Mouse (Mus musculus) midbrain, embryonic 12.5 days (tissue): ENCODE measurements at regions not wholly inside any gene's neighbourhood (a gene's known extent, or its start where the extent isn't known, plus 50 kb on each side); places are given as distances from the start of the nearest gene placed in this dataset.
A peak's percentile ranks its signal among the peaks of the same experiment; 100 is the strongest.

Experiments
- ATAC-seq: fragments of 200-750 bp; cut with Nextera tagmentation; 2 replicates; pipeline ENCODE4 v1.8.0; 2017; ENCODE audit warnings: low read depth, moderate TSS enrichment, moderate library complexity; ENCODE audit not compliant: low FRiP score
- H3K27ac ChIP-seq: fragments of 300-500 bp; sonication (generic); replicated peaks from 2 replicates; pipeline ENCODE4 v1.5.1; 2016; ENCODE audit warnings: mild to moderate bottlenecking
- H3K27me3 ChIP-seq: fragments of 300-500 bp; sonication (generic); 2 replicates; pipeline ENCODE4 v1.6.1; 2016; ENCODE audit warnings: mild to moderate bottlenecking
- H3K36me3 ChIP-seq: fragments of 300-500 bp; sonication (generic); 2 replicates; pipeline ENCODE4 v1.6.1; 2016
- H3K4me1 ChIP-seq: fragments of 300-500 bp; sonication (generic); 2 replicates; pipeline ENCODE4 v1.6.1; 2016
- H3K4me2 ChIP-seq: fragments of 300-500 bp; sonication (generic); replicated peaks from 2 replicates; pipeline ENCODE4 v1.6.1; 2016; ENCODE audit warnings: mild to moderate bottlenecking, moderate library complexity
- H3K4me3 ChIP-seq: fragments of 300-500 bp; sonication (generic); 2 replicates; pipeline ENCODE4 v1.5.1; 2016; ENCODE audit warnings: mild to moderate bottlenecking
- H3K9ac ChIP-seq: fragments of 300-500 bp; sonication (generic); replicated peaks from 2 replicates; pipeline ENCODE4 v1.6.1; 2016; ENCODE audit warnings: mild to moderate bottlenecking, moderate library complexity
- H3K9me3 ChIP-seq: fragments of 300-500 bp; sonication (generic); 2 replicates; pipeline ENCODE4 v1.6.1; 2016; ENCODE audit warnings: mild to moderate bottlenecking
- WGBS: fragments of 180-500 bp; shearing (Covaris S2); methylation state at CpG from one replicate; pipeline ENCODE4 v1.1.7; 2016; 5-methylcytosine and 5-hydroxymethylcytosine counted together

- H3K27ac ChIP-seq = no peak overlapping the region
- peaks cover 8% of the 10 kb centered on the region for H3K27me3 ChIP-seq
- H3K9ac ChIP-seq = no peak overlapping the region
- peaks cover 19% of the 10 kb centered on the region for H3K4me1 ChIP-seq
- 79% methylated on average over 1 of the region's 1 CpGs for WGBS
- no peak for ATAC-seq
- H3K36me3 ChIP-seq = no peaks in the 10 kb centered on the region
- H3K4me3 ChIP-seq = no peak overlapping the region
- no peak overlapping the region for H3K4me2 ChIP-seq
- H3K9me3 ChIP-seq = no peaks in the 10 kb centered on the region
Observed at GRCm38 (mm10) chr2:74073396-74073795, 162.3 kb upstream of the Atp5g3 start.

DNA sequence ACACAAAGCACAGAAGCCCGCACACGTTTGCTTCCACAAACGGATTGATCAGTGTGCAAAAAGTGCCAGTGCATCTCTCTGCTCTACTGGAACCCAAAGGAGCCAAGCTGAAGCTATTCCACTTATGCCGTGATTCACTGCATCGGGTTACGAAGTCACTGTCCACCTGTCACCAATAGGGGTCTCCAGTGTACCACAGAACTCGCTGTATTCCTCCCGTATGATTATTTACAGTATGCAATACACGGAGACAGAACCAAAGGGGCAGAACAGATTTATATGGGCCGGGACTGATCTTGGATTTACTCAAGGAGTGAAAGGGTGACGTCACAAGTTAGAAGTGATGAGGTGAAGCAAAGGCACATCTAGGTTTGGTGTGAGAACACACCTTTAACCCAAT is 155.5 kb upstream of the Atp5g3 start:
- no peaks in the 10 kb centered on the region for H3K36me3 ChIP-seq
- peak; percentile 68; the same call in 1 of the 2 replicates for ATAC-seq
- no peak overlapping the region for H3K4me3 ChIP-seq
- H3K9ac ChIP-seq = no peak overlapping the region
- H3K4me1 ChIP-seq = peaks cover 15% of the 10 kb centered on the region
- H3K4me2 ChIP-seq = peak overlapping the region; percentile 30; the same call in 1 of the 2 replicates
- WGBS = 5% methylated on average over 11 of the region's 11 CpGs
- no peak overlapping the region for H3K27ac ChIP-seq
- H3K9me3 ChIP-seq = no peaks in the 10 kb centered on the region
- H3K27me3 ChIP-seq = peaks cover 24% of the 10 kb centered on the region

DNA sequence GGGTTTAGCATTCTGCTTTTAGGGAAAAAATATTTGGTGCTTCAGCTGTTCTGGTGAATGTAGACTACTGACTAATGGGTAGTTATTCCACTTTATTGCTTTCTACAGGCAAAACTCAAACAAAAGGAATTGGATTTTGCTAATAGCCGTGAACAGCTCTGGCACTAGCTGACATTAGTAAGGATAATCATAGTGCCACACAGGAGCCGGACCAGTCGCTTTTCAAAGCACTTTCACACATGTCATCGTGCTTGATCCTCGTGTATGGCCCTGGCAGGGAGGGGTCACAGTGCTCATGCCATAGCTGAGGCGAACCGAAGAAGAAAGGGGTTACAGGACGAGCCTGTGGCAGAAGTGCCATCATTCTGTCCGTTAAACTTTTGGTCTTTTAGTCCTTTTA is 153.2 kb upstream of the Atp5g3 start:
- no peak for ATAC-seq
- WGBS = 65% methylated on average over 9 of the region's 9 CpGs
- Histone ChIP-seq H3K4me2 (0 out of 2 replicates have a peak overlapping the region, but pooled peaks have one; percentile 14), H3K4me3 (no peak overlapping the region), H3K9ac (no peak overlapping the region), H3K27me3 (peaks cover 24% of the 10 kb centered on the region), H3K36me3 (no peaks in the 10 kb centered on the region), H3K27ac (0 out of 2 replicates have a peak overlapping the region, but pooled peaks have one; percentile 4), H3K4me1 (peaks cover 15% of the 10 kb centered on the region), H3K9me3 (no peaks in the 10 kb centered on the region)

GRCm38 (mm10) chr2:74063777-74064176 is 152.7 kb upstream of the Atp5g3 start:
- 54% methylated on average over 15 of the region's 15 CpGs for WGBS
- Histone ChIP-seq H3K27me3 (peaks cover 20% of the 10 kb centered on the region), H3K27ac (peak overlapping the region; percentile 4; the same call in 1 of the 2 replicates), H3K4me2 (peak overlapping the region; percentile 14; the same call in 1 of the 2 replicates), H3K36me3 (no peaks in the 10 kb centered on the region), H3K4me3 (no peak overlapping the region), H3K9ac (no peak overlapping the region), H3K4me1 (peaks cover 15% of the 10 kb centered on the region), H3K9me3 (no peaks in the 10 kb centered on the region)
- no peak for ATAC-seq

- Histone ChIP-seq H3K9me3 (no peaks in the 10 kb centered on the region), H3K27ac (no peak overlapping the region), H3K4me2 (no peak overlapping the region), H3K36me3 (no peaks in the 10 kb centered on the region), H3K4me3 (no peak overlapping the region), H3K27me3 (peaks cover 19% of the 10 kb centered on the region), H3K9ac (no peak overlapping the region), H3K4me1 (peaks cover 15% of the 10 kb centered on the region)
- ATAC-seq = no peak
- WGBS = 77% methylated on average over 4 of the region's 4 CpGs
Observed at GRCm38 (mm10) chr2:74063302-74063701, 152.2 kb upstream of the Atp5g3 start.

- Histone ChIP-seq H3K4me1 (no peaks in the 10 kb centered on the region), H3K27ac (no peak overlapping the region), H3K4me2 (no peak overlapping the region), H3K36me3 (no peaks in the 10 kb centered on the region), H3K27me3 (no peaks in the 10 kb centered on the region), H3K9me3 (no peaks in the 10 kb centered on the region), H3K4me3 (no peak overlapping the region), H3K9ac (no peak overlapping the region)
- WGBS = 84% methylated on average over 6 of the region's 6 CpGs
- no peak for ATAC-seq
Observed at GRCm38 (mm10) chr2:74042430-74042829, 131.3 kb upstream of the Atp5g3 start.

DNA sequence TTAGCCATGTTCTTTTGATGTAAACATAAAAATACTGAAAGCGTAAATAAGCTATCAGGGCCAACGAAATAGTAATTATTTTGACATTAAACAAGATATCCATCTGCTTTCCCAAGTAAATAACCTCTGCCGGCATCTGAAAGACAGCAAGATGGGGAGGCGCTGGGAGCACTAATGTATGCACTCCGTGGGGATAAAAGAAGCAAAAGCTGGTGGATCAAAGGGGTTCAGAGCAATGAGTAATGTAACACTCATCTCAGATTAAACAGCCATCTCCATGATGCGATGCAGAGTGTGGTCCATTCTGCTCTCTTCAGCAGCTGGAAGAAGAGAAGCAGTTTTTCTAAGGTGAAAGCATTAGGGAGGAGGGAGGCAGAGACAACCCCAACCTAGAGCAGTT is 128.5 kb upstream of the Atp5g3 start:
- Histone ChIP-seq H3K36me3 (no peaks in the 10 kb centered on the region), H3K27ac (no peak overlapping the region), H3K9me3 (no peaks in the 10 kb centered on the region), H3K9ac (no peak overlapping the region), H3K4me1 (no peaks in the 10 kb centered on the region), H3K4me2 (no peak overlapping the region), H3K4me3 (no peak overlapping the region), H3K27me3 (no peaks in the 10 kb centered on the region)
- ATAC-seq = no peak
- 38% methylated on average over 6 of the region's 6 CpGs for WGBS

DNA sequence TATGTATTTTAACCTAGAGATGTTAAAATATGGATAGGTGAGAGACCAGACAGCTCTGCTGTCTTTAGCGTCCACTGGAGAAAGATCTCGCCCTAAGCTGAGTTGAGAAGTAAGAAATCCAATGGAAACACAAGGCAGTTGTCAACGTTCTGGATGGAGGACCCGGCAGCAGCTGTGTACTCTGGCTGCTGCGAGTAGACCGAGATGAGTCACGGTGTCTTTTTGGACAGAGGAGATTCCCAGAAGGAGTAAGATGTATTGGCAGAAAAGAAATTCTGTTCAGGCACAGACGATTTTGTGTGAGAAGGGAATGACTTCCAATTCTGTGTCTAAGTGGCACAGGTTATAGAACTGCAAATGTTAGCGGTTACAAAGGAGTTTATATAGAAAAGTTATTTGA is 124.9 kb upstream of the Atp5g3 start:
- no peaks in the 10 kb centered on the region for H3K27me3 ChIP-seq
- no peak overlapping the region for H3K4me3 ChIP-seq
- WGBS = 91% methylated on average over 9 of the region's 9 CpGs
- H3K27ac ChIP-seq = no peak overlapping the region
- H3K4me2 ChIP-seq = no peak overlapping the region
- no peak overlapping the region for H3K9ac ChIP-seq
- no peaks in the 10 kb centered on the region for H3K4me1 ChIP-seq
- no peaks in the 10 kb centered on the region for H3K36me3 ChIP-seq
- no peak for ATAC-seq
- H3K9me3 ChIP-seq = no peaks in the 10 kb centered on the region

- H3K9ac ChIP-seq = no peak overlapping the region
- no peaks in the 10 kb centered on the region for H3K9me3 ChIP-seq
- no peak overlapping the region for H3K4me2 ChIP-seq
- 77% methylated on average over 11 of the region's 11 CpGs for WGBS
- H3K27ac ChIP-seq = no peak overlapping the region
- no peaks in the 10 kb centered on the region for H3K36me3 ChIP-seq
- H3K4me3 ChIP-seq = no peak overlapping the region
- H3K4me1 ChIP-seq = peaks cover 11% of the 10 kb centered on the region; the same call in 1 of the 2 replicates
- H3K27me3 ChIP-seq = no peaks in the 10 kb centered on the region
- no peak for ATAC-seq
Observed at GRCm38 (mm10) chr2:74032177-74033021, 121.3 kb upstream of the Atp5g3 start.

DNA sequence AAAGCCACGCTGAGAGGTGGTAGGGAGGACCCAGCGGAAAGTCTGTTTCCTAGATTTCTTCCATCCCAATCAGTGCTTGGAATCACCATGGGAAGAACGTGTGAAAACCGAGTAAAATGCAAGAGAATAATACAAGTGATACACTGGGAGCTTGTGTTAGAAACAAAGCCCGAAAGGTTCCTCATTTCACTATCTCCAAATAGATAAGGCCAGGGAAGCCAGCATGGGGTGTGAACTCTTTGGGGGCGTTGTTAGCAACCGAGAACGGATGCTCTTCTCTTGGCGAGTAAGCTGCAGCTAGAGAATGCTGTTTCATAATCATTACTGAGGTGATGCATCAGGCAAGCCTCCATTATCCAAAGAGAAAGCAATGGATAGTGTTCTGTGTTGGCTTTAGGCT is 118.8 kb upstream of the Atp5g3 start:
- 90% methylated on average over 9 of the region's 9 CpGs for WGBS

DNA sequence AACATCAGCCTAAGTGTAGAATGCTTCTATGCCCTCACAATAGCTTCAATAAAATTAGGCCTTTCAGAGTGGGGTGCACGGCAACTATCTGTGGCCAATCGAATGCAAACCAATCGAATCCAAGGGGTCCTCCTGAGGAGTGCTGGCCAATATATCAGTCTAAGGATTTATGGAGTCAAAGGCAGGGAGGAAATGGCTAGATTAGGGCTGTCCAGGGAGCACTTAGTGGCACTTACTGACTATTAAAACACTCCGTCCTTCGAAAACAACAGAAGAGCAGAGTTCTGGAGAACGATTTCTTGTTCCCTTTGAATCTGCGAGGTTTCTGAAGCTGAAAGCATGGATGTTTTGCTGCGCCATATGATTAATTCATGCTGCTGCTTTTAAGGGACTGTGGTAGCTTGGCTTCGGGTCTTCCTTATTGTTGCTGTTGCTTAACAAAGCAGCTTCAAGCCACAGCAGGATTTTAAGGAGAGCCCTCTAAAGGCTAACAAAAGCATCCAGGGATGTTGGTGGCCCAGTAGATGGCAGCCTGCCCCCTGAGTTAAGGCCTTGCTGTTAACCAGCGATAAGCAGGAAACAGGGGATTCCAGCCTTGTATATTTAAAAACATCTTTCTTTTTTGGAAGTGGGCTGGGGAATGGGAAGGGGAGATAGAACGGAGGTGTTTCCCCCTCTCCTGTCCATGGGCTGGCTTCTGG is 116.4 kb upstream of the Atp5g3 start:
- no peak for ATAC-seq
- Histone ChIP-seq H3K4me1 (peaks cover 12% of the 10 kb centered on the region; the same call in 1 of the 2 replicates), H3K9me3 (no peaks in the 10 kb centered on the region), H3K4me3 (no peak overlapping the region), H3K27ac (0 out of 2 replicates have a peak overlapping the region, but pooled peaks have one; percentile 1), H3K27me3 (no peaks in the 10 kb centered on the region; the same call in 1 of the 2 replicates), H3K36me3 (no peaks in the 10 kb centered on the region), H3K9ac (no peak overlapping the region), H3K4me2 (0 out of 2 replicates have a peak overlapping the region, but pooled peaks have one; percentile 12)
- WGBS = 46% methylated on average over 11 of the region's 11 CpGs

More for the DNA sequence above, 118.8 kb upstream of the Atp5g3 start:
- no peaks in the 10 kb centered on the region for H3K9me3 ChIP-seq
- H3K36me3 ChIP-seq = no peaks in the 10 kb centered on the region
- H3K4me2 ChIP-seq = no peak overlapping the region
- H3K27ac ChIP-seq = no peak overlapping the region
- H3K4me1 ChIP-seq = peaks cover 12% of the 10 kb centered on the region; the same call in 1 of the 2 replicates
- no peaks in the 10 kb centered on the region; the same call in 1 of the 2 replicates for H3K27me3 ChIP-seq
- H3K4me3 ChIP-seq = no peak overlapping the region
- ATAC-seq = no peak
- H3K9ac ChIP-seq = no peak overlapping the region

DNA sequence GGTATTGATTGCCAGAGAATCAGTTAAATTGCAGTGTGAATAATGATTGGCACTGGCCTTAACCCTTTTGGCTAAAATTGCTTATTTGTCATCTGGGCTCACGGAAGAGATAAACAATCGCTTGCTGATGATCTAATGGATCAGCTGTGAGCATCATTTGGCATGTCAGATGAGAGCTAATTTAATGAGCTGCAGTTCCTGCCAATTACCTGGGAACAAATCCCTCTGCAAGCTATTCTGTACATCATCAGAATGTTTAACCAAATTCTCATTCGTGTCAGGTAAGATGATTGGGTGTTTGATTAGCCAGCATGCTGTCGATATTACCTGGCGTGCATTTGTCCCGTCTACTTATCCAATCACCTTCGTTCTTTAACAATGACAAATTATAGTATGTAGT is 104.0 kb upstream of the Atp5g3 start:
- Histone ChIP-seq H3K9me3 (no peaks in the 10 kb centered on the region), H3K4me1 (no peaks in the 10 kb centered on the region), H3K4me3 (no peak overlapping the region), H3K27ac (no peak overlapping the region), H3K27me3 (no peaks in the 10 kb centered on the region), H3K9ac (no peak overlapping the region), H3K36me3 (no peaks in the 10 kb centered on the region), H3K4me2 (no peak overlapping the region)
- WGBS = 85% methylated on average over 7 of the region's 7 CpGs
- no peak for ATAC-seq
